Mouse (Mus musculus): Measurements from ENCODE around the gene Tmem150b. TPM values are rescaled to one million over a fixed set of nuclear protein-coding genes. Genes with fewer than 3 reads are reported as not detected.

Tmem150b gene
- total and polyA plus RNA-seq, 3 experiments = 0.31 to 1.4 TPM; not detected in 1

GRCm38 (mm10) chr7:4658128-4658907 is 66.7 kb downstream of the Tmem150b start:
- Histone ChIP-seq H3K27ac (ENCODE audit: control insufficient read depth, low read depth, low read length) (peak overlapping the region; percentile 75), H3K9me3 (replicated peaks; ENCODE audit: insufficient read depth, low read length) (no peaks in the 10 kb centered on the region), H3K79me2 (ENCODE audit: control insufficient read depth, insufficient read depth, low read length, poor library complexity) (peaks cover 48% of the 10 kb centered on the region), H3K36me3 (ENCODE audit: control insufficient read depth in 1 of 2, insufficient read depth in 2 of 2, low read length in 2 of 2) (peaks cover 0 to 37% of the 10 kb centered on the region in 2 experiments; a peak in 2 of 4 replicates), H3K4me1 (ENCODE audit: control insufficient read depth in 1 of 2, insufficient read depth in 2 of 2, low read length in 2 of 2) (peaks cover 20 to 23% of the 10 kb centered on the region in 2 experiments), H3K27me3 (ENCODE audit: control insufficient read depth in 1 of 2, insufficient read depth in 2 of 2, low read length in 2 of 2) (no peaks in the 10 kb centered on the region), H3K4me3 (ENCODE audit: control insufficient read depth in 1 of 2, insufficient read depth in 1 of 2, low read depth in 2 of 2, low read length in 2 of 2) (peak overlapping the region; percentile 79 to 85), H3K9ac (ENCODE audit: control insufficient read depth, low read depth, low read length, poor library complexity, severe bottlenecking) (peak overlapping the region; percentile 86)
- DNase-seq (ENCODE audit: low read depth, low spot score) = peak; percentile 52
- peak; percentile 66 for TF ChIP-seq NRF1 (IDR thresholded peaks at IDR 0.05; ENCODE audit: insufficient read depth, low read depth, low read length, poor library complexity, severe bottlenecking)
- TF ChIP-seq RAD21 (IDR thresholded peaks at IDR 0.05; ENCODE audit: low read depth, low read length) = no peak
- TF ChIP-seq MXI1 (IDR thresholded peaks at IDR 0.05; ENCODE audit: low read depth, low read length) = no peak
- peak; percentile 53; the same call in 1 of the 2 replicates for TF ChIP-seq UBTF (IDR thresholded peaks at IDR 0.05; ENCODE audit: borderline replicate concordance, insufficient read depth, low read depth, low read length)

GRCm38 (mm10) chr7:4657521-4658127 is 67.4 kb downstream of the Tmem150b start:
- no peaks in the 10 kb centered on the region for H3K27me3 ChIP-seq (ENCODE audit: control insufficient read depth in 1 of 2, insufficient read depth in 2 of 2, low read length in 2 of 2)
- no peaks in the 10 kb centered on the region for H3K9me3 ChIP-seq (replicated peaks; ENCODE audit: insufficient read depth, low read length)
- peak overlapping the region; percentile 86 for H3K9ac ChIP-seq (ENCODE audit: control insufficient read depth, low read depth, low read length, poor library complexity, severe bottlenecking)
- peak overlapping the region; percentile 75 for H3K27ac ChIP-seq (ENCODE audit: control insufficient read depth, low read depth, low read length)
- H3K4me1 ChIP-seq (ENCODE audit: control insufficient read depth in 1 of 2, insufficient read depth in 2 of 2, low read length in 2 of 2) = peaks cover 27 to 30% of the 10 kb centered on the region in 2 experiments
- peaks cover 55% of the 10 kb centered on the region for H3K79me2 ChIP-seq (ENCODE audit: control insufficient read depth, insufficient read depth, low read length, poor library complexity)
- no peak for DNase-seq (ENCODE audit: low read depth, low spot score)
- H3K4me3 ChIP-seq (ENCODE audit: control insufficient read depth in 1 of 2, insufficient read depth in 1 of 2, low read depth in 2 of 2, low read length in 2 of 2) = peak overlapping the region; percentile 79 to 85
- peaks cover 2 to 44% of the 10 kb centered on the region in 2 experiments; a peak in 2 of 4 replicates for H3K36me3 ChIP-seq (ENCODE audit: control insufficient read depth in 1 of 2, insufficient read depth in 2 of 2, low read length in 2 of 2)
- TF ChIP-seq USF2 (IDR thresholded peaks at IDR 0.05; ENCODE audit: borderline replicate concordance in 1 of 2, insufficient read depth in 1 of 2, low read depth in 1 of 2, low read length in 2 of 2) (no peak), UBTF (IDR thresholded peaks at IDR 0.05; ENCODE audit: borderline replicate concordance, insufficient read depth, low read depth, low read length) (no peak), POLR2AphosphoS5 (IDR thresholded peaks at IDR 0.05; ENCODE audit: borderline replicate concordance, low read depth, low read length) (no peak), ZKSCAN1 (IDR thresholded peaks at IDR 0.05; ENCODE audit: low read depth, low read length) (no peak), POLR2A (IDR thresholded peaks at IDR 0.05; ENCODE audit: control insufficient read depth in 1 of 2, insufficient read depth in 1 of 2, low read depth in 1 of 2, low read length in 2 of 2, poor library complexity in 1 of 2) (no peak)

Other genes starting within 250 kb of the Tmem150b start
- 51.4 and 64.2 TPM in 2 replicates for gene Ppp1r12c, start 223.6 kb downstream of the Tmem150b start, total RNA-seq (2012; rRNA removed)
- 100 to 1,000 TPM in 1 of 2 experiments, not detected in 1; 153 TPM for gene Ppp1r12c, start 223.6 kb downstream of the Tmem150b start, polyA plus RNA-seq (2012; ENCODE audit: insufficient read depth in 1 of 2, insufficient read length in 2 of 2, low read depth in 1 of 2, low replicate concordance in 2 of 2, missing spikeins in 1 of 2)
- 5.0 and 5.4 TPM in 2 replicates for gene Tnnt1, start 208.9 kb downstream of the Tmem150b start, total RNA-seq (2012; rRNA removed)
- gene Tnnt1, start 208.9 kb downstream of the Tmem150b start, polyA plus RNA-seq (2012; ENCODE audit: insufficient read depth in 1 of 2, insufficient read length in 2 of 2, low read depth in 1 of 2, low replicate concordance in 2 of 2, missing spikeins in 1 of 2) = 10 to 100 TPM in 1 of 2 experiments, not detected in 1; 16.4 TPM
- 281 and 353 TPM in 2 replicates for gene Tnni3, start 201.0 kb downstream of the Tmem150b start, total RNA-seq (2012; rRNA removed)
- gene Tnni3, start 201.0 kb downstream of the Tmem150b start, polyA plus RNA-seq (2012; ENCODE audit: insufficient read depth in 1 of 2, insufficient read length in 2 of 2, low read depth in 1 of 2, low replicate concordance in 2 of 2, missing spikeins in 1 of 2) = 100 to 1,000 TPM in 1 of 2 experiments, not detected in 1; 328 TPM
- gene Dnaaf3, start 192.8 kb downstream of the Tmem150b start, total RNA-seq (2012; rRNA removed) = 0.69 and 0.73 TPM in 2 replicates
- gene Dnaaf3, start 192.8 kb downstream of the Tmem150b start, polyA plus RNA-seq (2012; ENCODE audit: insufficient read depth in 1 of 2, insufficient read length in 2 of 2, low read depth in 1 of 2, low replicate concordance in 2 of 2, missing spikeins in 1 of 2) = 1 to 10 TPM in 1 of 2 experiments, not detected in 1; 2.9 TPM
- not detected in 2 replicates for gene Syt5, start 177.7 kb downstream of the Tmem150b start, total RNA-seq (2012; rRNA removed)
- not detected for gene Syt5, start 177.7 kb downstream of the Tmem150b start, polyA plus RNA-seq (2012; ENCODE audit: insufficient read depth in 1 of 2, insufficient read length in 2 of 2, low read depth in 1 of 2, low replicate concordance in 2 of 2, missing spikeins in 1 of 2)
- gene Ptprh, start 121.2 kb downstream of the Tmem150b start, total RNA-seq (2012; rRNA removed) = not detected in 2 replicates
- not detected for gene Ptprh, start 121.2 kb downstream of the Tmem150b start, polyA plus RNA-seq (2012; ENCODE audit: insufficient read depth in 1 of 2, insufficient read length in 2 of 2, low read depth in 1 of 2, low replicate concordance in 2 of 2, missing spikeins in 1 of 2)
- 9.4 and 10.2 TPM in 2 replicates for gene Tmem86b, start 93.8 kb downstream of the Tmem150b start, total RNA-seq (2012; rRNA removed)
- gene Tmem86b, start 93.8 kb downstream of the Tmem150b start, polyA plus RNA-seq (2012; ENCODE audit: insufficient read depth in 1 of 2, insufficient read length in 2 of 2, low read depth in 1 of 2, low replicate concordance in 2 of 2, missing spikeins in 1 of 2) = 10 to 100 TPM in 1 of 2 experiments, not detected in 1; 31.6 TPM
- 89.5 and 93.1 TPM in 2 replicates for gene Ppp6r1, start 66.2 kb downstream of the Tmem150b start, total RNA-seq (2012; rRNA removed)
- gene Ppp6r1, start 66.2 kb downstream of the Tmem150b start, polyA plus RNA-seq (2012; ENCODE audit: insufficient read depth in 1 of 2, insufficient read length in 2 of 2, low read depth in 1 of 2, low replicate concordance in 2 of 2, missing spikeins in 1 of 2) = 100 to 1,000 TPM in 1 of 2 experiments, not detected in 1; 167 TPM
- gene Hspbp1, start 40.2 kb downstream of the Tmem150b start, total RNA-seq (2012; rRNA removed) = 101 and 111 TPM in 2 replicates
- 100 to 1,000 TPM in 1 of 2 experiments, not detected in 1; 101 TPM for gene Hspbp1, start 40.2 kb downstream of the Tmem150b start, polyA plus RNA-seq (2012; ENCODE audit: insufficient read depth in 1 of 2, insufficient read length in 2 of 2, low read depth in 1 of 2, low replicate concordance in 2 of 2, missing spikeins in 1 of 2)
- not detected in 2 replicates for gene Brsk1, start 34.6 kb downstream of the Tmem150b start, total RNA-seq (2012; rRNA removed)
- gene Brsk1, start 34.6 kb downstream of the Tmem150b start, polyA plus RNA-seq (2012; ENCODE audit: insufficient read depth in 1 of 2, insufficient read length in 2 of 2, low read depth in 1 of 2, low replicate concordance in 2 of 2, missing spikeins in 1 of 2) = under 1 TPM in 1 of 2 experiments, not detected in 1; 0.06 TPM
- gene Kmt5c, start 14.9 kb upstream of the Tmem150b start, total RNA-seq (2012; rRNA removed) = 21.0 and 21.8 TPM in 2 replicates
- 10 to 100 TPM in 1 of 2 experiments, not detected in 1; 60.2 TPM for gene Kmt5c, start 14.9 kb upstream of the Tmem150b start, polyA plus RNA-seq (2012; ENCODE audit: insufficient read depth in 1 of 2, insufficient read length in 2 of 2, low read depth in 1 of 2, low replicate concordance in 2 of 2, missing spikeins in 1 of 2)
- gene Cox6b2, start 27.8 kb upstream of the Tmem150b start, total RNA-seq (2012; rRNA removed) = 4.6 and 8.7 TPM in 2 replicates
- 10 to 100 TPM in 1 of 2 experiments, not detected in 1; 36.3 TPM for gene Cox6b2, start 27.8 kb upstream of the Tmem150b start, polyA plus RNA-seq (2012; ENCODE audit: insufficient read depth in 1 of 2, insufficient read length in 2 of 2, low read depth in 1 of 2, low replicate concordance in 2 of 2, missing spikeins in 1 of 2)
- gene Fam71e2, start 46.1 kb upstream of the Tmem150b start, total RNA-seq (2012; rRNA removed) = not detected in 2 replicates
- gene Fam71e2, start 46.1 kb upstream of the Tmem150b start, polyA plus RNA-seq (2012; ENCODE audit: insufficient read depth in 1 of 2, insufficient read length in 2 of 2, low read depth in 1 of 2, low replicate concordance in 2 of 2, missing spikeins in 1 of 2) = not detected
- gene Il11, start 57.6 kb upstream of the Tmem150b start, total RNA-seq (2012; rRNA removed) = 0.12 TPM in 1 of 2 replicates, not detected in the other
- gene Il11, start 57.6 kb upstream of the Tmem150b start, polyA plus RNA-seq (2012; ENCODE audit: insufficient read depth in 1 of 2, insufficient read length in 2 of 2, low read depth in 1 of 2, low replicate concordance in 2 of 2, missing spikeins in 1 of 2) = under 1 TPM in 1 of 2 experiments, not detected in 1; 0.07 TPM
- gene Tmem190, start 57.7 kb upstream of the Tmem150b start, total RNA-seq (2012; rRNA removed) = not detected in 2 replicates
- 1 to 10 TPM in 1 of 2 experiments, not detected in 1; 1.6 TPM for gene Tmem190, start 57.7 kb upstream of the Tmem150b start, polyA plus RNA-seq (2012; ENCODE audit: insufficient read depth in 1 of 2, insufficient read length in 2 of 2, low read depth in 1 of 2, low replicate concordance in 2 of 2, missing spikeins in 1 of 2)
- 20.9 and 23.8 TPM in 2 replicates for gene Tmem238, start 64.4 kb upstream of the Tmem150b start, total RNA-seq (2012; rRNA removed)
- gene Tmem238, start 64.4 kb upstream of the Tmem150b start, polyA plus RNA-seq (2012; ENCODE audit: insufficient read depth in 1 of 2, insufficient read length in 2 of 2, low read depth in 1 of 2, low replicate concordance in 2 of 2, missing spikeins in 1 of 2) = 10 to 100 TPM in 1 of 2 experiments, not detected in 1; 31.3 TPM
- gene Rpl28, start 67.6 kb upstream of the Tmem150b start, total RNA-seq (2012; rRNA removed) = 2,026 and 2,264 TPM in 2 replicates
- gene Rpl28, start 67.6 kb upstream of the Tmem150b start, polyA plus RNA-seq (2012; ENCODE audit: insufficient read depth in 1 of 2, insufficient read length in 2 of 2, low read depth in 1 of 2, low replicate concordance in 2 of 2, missing spikeins in 1 of 2) = 1,000 to 10,000 TPM in 1 of 2 experiments, 100 to 1,000 TPM in 1; 1,000 to 9,991 TPM
- 341 and 346 TPM in 2 replicates for gene Ube2s, start 87.3 kb upstream of the Tmem150b start, total RNA-seq (2012; rRNA removed)
- gene Ube2s, start 87.3 kb upstream of the Tmem150b start, polyA plus RNA-seq (2012; ENCODE audit: insufficient read depth in 1 of 2, insufficient read length in 2 of 2, low read depth in 1 of 2, low replicate concordance in 2 of 2, missing spikeins in 1 of 2) = 100 to 1,000 TPM in 1 of 2 experiments, not detected in 1; 740 TPM
- gene Shisa7, start 119.4 kb upstream of the Tmem150b start, total RNA-seq (2012; rRNA removed) = not detected in 2 replicates
- under 1 TPM in 1 of 2 experiments, not detected in 1; 0.07 TPM for gene Shisa7, start 119.4 kb upstream of the Tmem150b start, polyA plus RNA-seq (2012; ENCODE audit: insufficient read depth in 1 of 2, insufficient read length in 2 of 2, low read depth in 1 of 2, low replicate concordance in 2 of 2, missing spikeins in 1 of 2)
- gene Isoc2b, start 145.0 kb upstream of the Tmem150b start, total RNA-seq (2012; rRNA removed) = 2.6 and 2.8 TPM in 2 replicates
- 1 to 10 TPM in 1 of 2 experiments, not detected in 1; 3.0 TPM for gene Isoc2b, start 145.0 kb upstream of the Tmem150b start, polyA plus RNA-seq (2012; ENCODE audit: insufficient read depth in 1 of 2, insufficient read length in 2 of 2, low read depth in 1 of 2, low replicate concordance in 2 of 2, missing spikeins in 1 of 2)
- gene Isoc2a, start 151.9 kb upstream of the Tmem150b start, total RNA-seq (2012; rRNA removed) = 11.1 and 12.4 TPM in 2 replicates
- gene Isoc2a, start 151.9 kb upstream of the Tmem150b start, polyA plus RNA-seq (2012; ENCODE audit: insufficient read depth in 1 of 2, insufficient read length in 2 of 2, low read depth in 1 of 2, low replicate concordance in 2 of 2, missing spikeins in 1 of 2) = 10 to 100 TPM in 1 of 2 experiments, not detected in 1; 20.6 TPM
- gene Gm36210, start 181.3 kb upstream of the Tmem150b start, total RNA-seq (2012; rRNA removed) = 0.15 TPM in 1 of 2 replicates, not detected in the other
- under 1 TPM in 1 of 2 experiments, not detected in 1; 0.97 TPM for gene Gm36210, start 181.3 kb upstream of the Tmem150b start, polyA plus RNA-seq (2012; ENCODE audit: insufficient read depth in 1 of 2, insufficient read length in 2 of 2, low read depth in 1 of 2, low replicate concordance in 2 of 2, missing spikeins in 1 of 2)
- 2.5 and 3.3 TPM in 2 replicates for gene Zfp628, start 190.0 kb upstream of the Tmem150b start, total RNA-seq (2012; rRNA removed)
- 10 to 100 TPM in 1 of 2 experiments, not detected in 1; 17.6 TPM for gene Zfp628, start 190.0 kb upstream of the Tmem150b start, polyA plus RNA-seq (2012; ENCODE audit: insufficient read depth in 1 of 2, insufficient read length in 2 of 2, low read depth in 1 of 2, low replicate concordance in 2 of 2, missing spikeins in 1 of 2)
- gene Nat14, start 196.8 kb upstream of the Tmem150b start, total RNA-seq (2012; rRNA removed) = 0.81 and 0.85 TPM in 2 replicates
- gene Nat14, start 196.8 kb upstream of the Tmem150b start, polyA plus RNA-seq (2012; ENCODE audit: insufficient read depth in 1 of 2, insufficient read length in 2 of 2, low read depth in 1 of 2, low replicate concordance in 2 of 2, missing spikeins in 1 of 2) = 1 to 10 TPM in 1 of 2 experiments, not detected in 1; 1.9 TPM
- gene Ssc5d, start 200.5 kb upstream of the Tmem150b start, total RNA-seq (2012; rRNA removed) = 0.04 TPM in 1 of 2 replicates, not detected in the other
- under 1 TPM in 1 of 2 experiments, not detected in 1; 0.17 TPM for gene Ssc5d, start 200.5 kb upstream of the Tmem150b start, polyA plus RNA-seq (2012; ENCODE audit: insufficient read depth in 1 of 2, insufficient read length in 2 of 2, low read depth in 1 of 2, low replicate concordance in 2 of 2, missing spikeins in 1 of 2)
- gene Sbk2, start 239.2 kb upstream of the Tmem150b start, total RNA-seq (2012; rRNA removed) = not detected in 2 replicates
- gene Sbk2, start 239.2 kb upstream of the Tmem150b start, polyA plus RNA-seq (2012; ENCODE audit: insufficient read depth in 1 of 2, insufficient read length in 2 of 2, low read depth in 1 of 2, low replicate concordance in 2 of 2, missing spikeins in 1 of 2) = not detected
- gene Sbk3, start 245.9 kb upstream of the Tmem150b start, total RNA-seq (2012; rRNA removed) = not detected in 2 replicates
- not detected for gene Sbk3, start 245.9 kb upstream of the Tmem150b start, polyA plus RNA-seq (2012; ENCODE audit: insufficient read depth in 1 of 2, insufficient read length in 2 of 2, low read depth in 1 of 2, low replicate concordance in 2 of 2, missing spikeins in 1 of 2)

Data from MEL (cell line).